Mouse (Mus musculus): ENCODE data around the gene Hesx1. TPM values are rescaled to one million over a fixed set of nuclear protein-coding genes. Genes with fewer than 3 reads are reported as not detected.

The Hesx1 gene
- polyA plus RNA-seq, 1 experiment from 2014 or later, result 3.9 TPM

GRCm38 (mm10) chr14:27019850-27020249 is 25.6 kb downstream of the Hesx1 start:
- DNase-seq (ENCODE audit: low spot score), result no peak
- H3K4me1 ChIP-seq, result peaks cover 5% of the 10 kb centered on the region; the same call in 1 of the 2 replicates
- H3K27me3 ChIP-seq (replicated peaks; ENCODE audit: low read depth, poor library complexity, severe bottlenecking), result no peaks in the 10 kb centered on the region
- no peak overlapping the region for H3K4me3 ChIP-seq
- no peaks in the 10 kb centered on the region for H3K36me3 ChIP-seq (replicated peaks)
- H3K9me3 ChIP-seq, result no peaks in the 10 kb centered on the region
- WGBS, result 93% methylated on average over 14 of the region's 14 CpGs
- H3K27ac ChIP-seq (replicated peaks), result no peak overlapping the region

- DNase-seq (ENCODE audit: low spot score), result peak; percentile 80
- Histone ChIP-seq H3K9me3 (no peaks in the 10 kb centered on the region), H3K27ac (replicated peaks) (no peak overlapping the region), H3K4me1 (peaks cover 8% of the 10 kb centered on the region; the same call in 1 of the 2 replicates), H3K27me3 (replicated peaks; ENCODE audit: low read depth, poor library complexity, severe bottlenecking) (no peaks in the 10 kb centered on the region), H3K36me3 (replicated peaks) (no peaks in the 10 kb centered on the region), H3K4me3 (no peak overlapping the region)
- 43% methylated on average over 11 of the region's 11 CpGs for WGBS
Measured at GRCm38 (mm10) chr14:27022876-27023275, 28.7 kb downstream of the Hesx1 start.

- no peaks in the 10 kb centered on the region for H3K27me3 ChIP-seq (replicated peaks; ENCODE audit: low read depth, poor library complexity, severe bottlenecking)
- H3K4me1 ChIP-seq, result peaks cover 11% of the 10 kb centered on the region
- WGBS, result 89% methylated on average over 4 of the region's 4 CpGs
- DNase-seq (ENCODE audit: low spot score), result no peak
- H3K36me3 ChIP-seq (replicated peaks), result no peaks in the 10 kb centered on the region
- H3K27ac ChIP-seq (replicated peaks), result no peak overlapping the region
- H3K9me3 ChIP-seq, result no peaks in the 10 kb centered on the region
- no peak overlapping the region for H3K4me3 ChIP-seq
Measured at GRCm38 (mm10) chr14:27024664-27025063, 30.4 kb downstream of the Hesx1 start.

GRCm38 (mm10) chr14:27029771-27030173 is 35.6 kb downstream of the Hesx1 start:
- Histone ChIP-seq H3K4me1 (peaks cover 7% of the 10 kb centered on the region; the same call in 1 of the 2 replicates), H3K36me3 (replicated peaks) (no peaks in the 10 kb centered on the region), H3K9me3 (no peaks in the 10 kb centered on the region), H3K4me3 (no peak overlapping the region), H3K27ac (replicated peaks) (peak overlapping the region; percentile 55), H3K27me3 (replicated peaks; ENCODE audit: low read depth, poor library complexity, severe bottlenecking) (no peaks in the 10 kb centered on the region)
- DNase-seq (ENCODE audit: low spot score), result peak; percentile 69
- 4% methylated on average over 15 of the region's 15 CpGs for WGBS

- no peak overlapping the region for H3K27ac ChIP-seq (replicated peaks)
- H3K4me3 ChIP-seq, result no peak overlapping the region
- H3K9me3 ChIP-seq, result 0 out of 2 replicates have a peak, but pooled peaks cover 2% of the 10 kb centered on the region
- H3K36me3 ChIP-seq (replicated peaks), result no peaks in the 10 kb centered on the region
- peaks cover 7% of the 10 kb centered on the region; the same call in 1 of the 2 replicates for H3K4me1 ChIP-seq
- 14% methylated on average over 4 of the region's 4 CpGs for WGBS
- peak; percentile 86 for DNase-seq (ENCODE audit: low spot score)
- no peaks in the 10 kb centered on the region for H3K27me3 ChIP-seq (replicated peaks; ENCODE audit: low read depth, poor library complexity, severe bottlenecking)
Measured at GRCm38 (mm10) chr14:27031142-27031541, 36.9 kb downstream of the Hesx1 start.

GRCm38 (mm10) chr14:27037513-27037912 is 43.3 kb downstream of the Hesx1 start:
- Histone ChIP-seq H3K4me1 (peaks cover 31% of the 10 kb centered on the region), H3K36me3 (replicated peaks) (no peaks in the 10 kb centered on the region), H3K9me3 (0 out of 2 replicates have a peak, but pooled peaks cover 2% of the 10 kb centered on the region), H3K27ac (replicated peaks) (no peak overlapping the region), H3K27me3 (replicated peaks; ENCODE audit: low read depth, poor library complexity, severe bottlenecking) (peaks cover 12% of the 10 kb centered on the region; the same call in 1 of the 2 replicates), H3K4me3 (no peak overlapping the region)
- 76% methylated on average over 1 of the region's 1 CpGs for WGBS
- no peak for DNase-seq (ENCODE audit: low spot score)

GRCm38 (mm10) chr14:27038783-27039182 is 44.6 kb downstream of the Hesx1 start, which contains the start of gene Il17rd:
TSS of gene Il17rd (plus strand) at chr14:27038941.
- Histone ChIP-seq H3K4me3 (peak within 1 kb of the TSS; percentile 98), H3K9me3 (0 out of 2 replicates have a peak, but pooled peaks cover 2% of the 10 kb centered on the region), H3K27ac (replicated peaks) (peak within 1 kb of the TSS; percentile 92), H3K36me3 (replicated peaks) (no peaks in the 10 kb centered on the region), H3K27me3 (replicated peaks; ENCODE audit: low read depth, poor library complexity, severe bottlenecking) (peaks cover 12% of the 10 kb centered on the region; the same call in 1 of the 2 replicates), H3K4me1 (peaks cover 43% of the 10 kb centered on the region)
- peak; percentile 96 for DNase-seq (ENCODE audit: low spot score)
- WGBS, result under 1% methylated on average over 29 of the region's 29 CpGs

- under 1% methylated on average over 59 of the region's 59 CpGs for WGBS
- H3K27me3 ChIP-seq (replicated peaks; ENCODE audit: low read depth, poor library complexity, severe bottlenecking), result peaks cover 12% of the 10 kb centered on the region; the same call in 1 of the 2 replicates
Measured at GRCm38 (mm10) chr14:27039281-27040248, 45.3 kb downstream of the Hesx1 start.

GRCm38 (mm10) chr14:27040451-27040850 is 46.2 kb downstream of the Hesx1 start:
- 7% methylated on average over 12 of the region's 12 CpGs for WGBS
- Histone ChIP-seq H3K27me3 (replicated peaks; ENCODE audit: low read depth, poor library complexity, severe bottlenecking) (peaks cover 12% of the 10 kb centered on the region; the same call in 1 of the 2 replicates), H3K4me1 (peaks cover 60% of the 10 kb centered on the region), H3K9me3 (0 out of 2 replicates have a peak, but pooled peaks cover 2% of the 10 kb centered on the region), H3K4me3 (peak overlapping the region; percentile 98), H3K27ac (replicated peaks) (peak overlapping the region; percentile 92), H3K36me3 (replicated peaks) (no peaks in the 10 kb centered on the region)
- no peak for DNase-seq (ENCODE audit: low spot score)

More at GRCm38 (mm10) chr14:27039281-27040248, 45.3 kb downstream of the Hesx1 start:
- Histone ChIP-seq H3K4me1 (peaks cover 51% of the 10 kb centered on the region), H3K36me3 (replicated peaks) (no peaks in the 10 kb centered on the region), H3K9me3 (0 out of 2 replicates have a peak, but pooled peaks cover 2% of the 10 kb centered on the region), H3K27ac (replicated peaks) (peak overlapping the region; percentile 92), H3K4me3 (peak overlapping the region; percentile 98)
- DNase-seq (ENCODE audit: low spot score), result peak; percentile 81

GRCm38 (mm10) chr14:27042280-27042983 is 48.2 kb downstream of the Hesx1 start:
- Histone ChIP-seq H3K4me1 (peaks cover 80% of the 10 kb centered on the region), H3K4me3 (peak overlapping the region; percentile 98), H3K27ac (replicated peaks) (peak overlapping the region; percentile 45; the same call in 1 of the 2 replicates), H3K9me3 (no peaks in the 10 kb centered on the region), H3K36me3 (replicated peaks) (peaks cover under 1% of the 10 kb centered on the region; the same call in 1 of the 2 replicates), H3K27me3 (replicated peaks; ENCODE audit: low read depth, poor library complexity, severe bottlenecking) (peaks cover 12% of the 10 kb centered on the region; the same call in 1 of the 2 replicates)
- DNase-seq (ENCODE audit: low spot score), result no peak
- WGBS, result 44% methylated on average over 8 of the region's 8 CpGs

- DNase-seq (ENCODE audit: low spot score), result no peak
- peaks cover 87% of the 10 kb centered on the region for H3K4me1 ChIP-seq
- H3K27me3 ChIP-seq (replicated peaks; ENCODE audit: low read depth, poor library complexity, severe bottlenecking), result peaks cover 12% of the 10 kb centered on the region; the same call in 1 of the 2 replicates
- WGBS, result 72% methylated on average over 5 of the region's 5 CpGs
- peaks cover 5% of the 10 kb centered on the region; the same call in 1 of the 2 replicates for H3K36me3 ChIP-seq (replicated peaks)
- H3K9me3 ChIP-seq, result no peaks in the 10 kb centered on the region
- peak overlapping the region; percentile 81 for H3K27ac ChIP-seq (replicated peaks)
- H3K4me3 ChIP-seq, result peak overlapping the region; percentile 17; the same call in 1 of the 2 replicates
Measured at GRCm38 (mm10) chr14:27043416-27043815, 49.2 kb downstream of the Hesx1 start.
